Mouse (Mus musculus) lung, postnatal 4 days (tissue): ENCODE measurements at regions not wholly inside any gene's neighbourhood (a gene's known extent, or its start where the extent isn't known, plus 50 kb on each side); places are given as distances from the start of the nearest gene placed in this dataset.
A peak's percentile ranks its signal among the peaks of the same experiment; 100 is the strongest.

Experiments
- DNase-seq, 2 experiments: peaks; one replicate each; pipeline ENCODE4 v3.0.0; 2021

DNA sequence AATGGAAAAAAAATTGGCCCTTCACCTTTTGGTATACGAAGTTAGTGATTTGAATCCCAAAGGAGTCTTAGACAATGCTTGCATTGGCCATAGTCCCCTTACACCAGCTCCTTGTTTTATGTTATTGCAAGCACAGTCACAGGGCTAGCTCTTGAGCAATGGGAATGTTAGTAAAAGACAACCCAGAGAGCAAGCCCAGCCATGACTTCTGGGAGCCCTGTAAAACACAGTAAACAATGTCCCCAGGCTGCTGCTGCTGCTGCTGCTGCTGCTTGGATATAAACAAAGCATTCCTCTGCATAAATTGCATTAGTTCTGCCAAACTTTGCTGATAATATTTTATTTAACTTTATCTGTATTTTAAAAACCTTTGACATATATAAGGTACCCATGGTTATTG lies 334.0 kb downstream of the Med10 start:
- DNase-seq: no peak

DNA sequence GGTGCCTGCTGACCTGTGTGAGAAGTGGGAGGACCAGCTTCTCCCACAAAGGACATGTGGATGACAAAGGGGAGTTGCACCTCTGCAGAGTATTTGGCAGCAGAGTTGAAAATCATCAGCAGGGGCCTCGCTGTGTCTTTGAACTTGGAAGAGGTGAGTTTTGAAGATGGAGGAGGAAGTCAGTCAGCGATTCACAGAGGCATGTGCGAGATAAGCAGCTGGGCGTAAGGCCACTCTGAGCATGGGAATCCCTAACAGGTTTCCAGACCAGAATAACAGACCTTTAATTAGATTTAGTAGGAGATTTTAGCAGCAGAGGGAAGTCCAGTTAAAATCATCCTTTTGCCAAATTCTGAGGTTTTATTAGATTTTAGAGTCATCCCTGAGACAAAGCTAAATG lies 342.3 kb downstream of the Med10 start:
- DNase-seq: no peak

- DNase-seq: no peak
These were observed 343.3 kb downstream of the Med10 start for GRCm38 (mm10) chr13:70145466-70145865.

GRCm38 (mm10) chr13:70149041-70149898 lies 347.1 kb downstream of the Med10 start:
- no peak for DNase-seq

GRCm38 (mm10) chr13:70149899-70150184 lies 347.6 kb downstream of the Med10 start:
- no peak for DNase-seq

GRCm38 (mm10) chr13:70153062-70153461 lies 350.9 kb downstream of the Med10 start:
- DNase-seq: no peak

- DNase-seq: no peak
These were observed 353.4 kb downstream of the Med10 start for GRCm38 (mm10) chr13:70155596-70155995.

DNA sequence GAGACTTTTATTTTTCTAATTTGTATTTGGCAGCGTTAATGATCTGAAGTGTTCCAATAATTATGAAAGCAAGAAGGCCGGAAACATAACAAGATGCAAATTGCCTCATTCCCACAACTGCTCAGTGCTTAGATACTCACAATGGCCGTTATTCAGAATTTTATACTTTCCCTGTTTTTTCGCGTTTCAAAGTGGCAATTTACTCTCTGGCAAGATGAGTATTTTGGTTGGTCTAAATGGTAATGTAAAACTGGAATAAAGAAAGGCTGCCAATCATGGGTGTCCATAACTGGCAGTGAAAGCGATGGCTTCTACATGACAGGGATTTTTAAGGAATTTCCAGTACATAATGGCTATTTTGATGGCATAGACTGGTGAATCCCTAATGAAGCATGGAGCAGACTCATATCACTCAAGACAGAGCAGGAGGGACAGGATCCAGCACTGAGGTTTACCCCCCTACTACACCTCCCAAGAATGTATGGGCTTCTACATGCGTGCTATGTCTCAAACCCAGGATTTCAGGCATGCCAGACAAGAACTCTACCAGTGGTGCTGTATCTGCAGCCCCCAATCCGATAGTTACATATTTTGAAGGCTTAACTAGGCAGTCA lies 354.9 kb downstream of the Med10 start:
- DNase-seq: no peak

- no peak for DNase-seq
These were observed 356.9 kb downstream of the Med10 start for GRCm38 (mm10) chr13:70159065-70159464.

GRCm38 (mm10) chr13:70159604-70160003 lies 357.4 kb downstream of the Med10 start:
- DNase-seq: no peak

GRCm38 (mm10) chr13:70162115-70162514 lies 359.9 kb downstream of the Med10 start:
- no peak for DNase-seq

GRCm38 (mm10) chr13:70165511-70166225 lies 363.5 kb downstream of the Med10 start:
- DNase-seq: no peak

DNA sequence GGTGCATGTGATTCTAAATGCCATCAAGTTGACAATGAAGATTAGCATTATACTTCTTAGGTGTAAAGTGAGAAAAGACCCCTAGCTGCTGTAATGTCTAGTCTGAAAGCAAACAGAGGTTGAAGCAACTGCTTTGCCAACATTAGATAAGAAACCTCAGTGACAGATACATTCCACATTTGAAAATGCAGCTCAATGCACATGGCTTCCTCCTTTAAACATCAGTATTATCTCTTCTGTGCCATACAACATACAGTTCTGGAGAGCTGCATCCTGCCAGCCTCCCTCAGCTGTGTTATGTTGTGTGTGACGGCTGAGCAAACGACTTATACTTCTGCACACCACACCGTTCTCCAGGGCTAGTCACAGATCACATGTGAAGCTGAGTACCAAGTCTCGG lies 365.6 kb downstream of the Med10 start:
- DNase-seq: no peak

- DNase-seq: no peak
These were observed 366.7 kb downstream of the Med10 start for GRCm38 (mm10) chr13:70168906-70169305.

DNA sequence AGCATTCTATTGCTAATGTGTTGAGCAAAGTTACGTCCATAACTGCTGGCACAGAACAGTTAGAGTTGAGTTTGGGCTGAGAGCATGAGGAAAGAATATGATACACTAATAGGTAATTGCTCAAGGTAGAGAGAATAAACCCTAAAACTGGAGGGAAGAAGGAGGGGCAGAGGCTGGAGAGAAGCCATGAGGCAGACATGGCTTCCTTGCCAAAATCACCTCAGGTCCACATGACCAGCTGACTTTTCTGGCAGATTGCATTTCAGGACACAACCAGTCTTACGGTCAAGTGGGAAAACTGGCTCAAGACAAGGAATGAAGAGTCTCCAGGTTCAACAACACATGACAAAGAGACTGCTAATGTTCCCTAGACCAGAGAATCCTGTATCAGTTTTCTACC lies 374.9 kb downstream of the Med10 start:
- no peak for DNase-seq

DNA sequence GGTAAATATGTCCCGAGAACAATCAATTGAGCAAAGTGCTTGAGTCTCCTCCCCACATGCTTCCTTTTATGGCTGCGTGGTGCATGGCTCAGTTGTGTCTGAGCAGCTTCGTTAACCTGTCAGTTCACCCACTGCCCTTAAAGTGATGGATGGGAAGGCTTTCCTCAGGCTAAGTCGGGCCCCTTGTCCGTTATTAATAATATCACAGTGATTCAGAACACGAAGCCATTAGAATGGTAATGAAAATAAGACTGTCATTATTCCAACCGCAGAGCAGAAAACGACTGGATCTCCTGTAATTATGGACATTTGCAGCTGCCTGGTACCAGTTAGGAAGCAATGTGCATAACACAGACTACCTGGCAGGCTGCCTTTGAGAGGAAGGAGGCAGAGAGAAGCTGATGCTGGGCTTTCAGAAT lies 375.9 kb downstream of the Med10 start:
- DNase-seq: no peak

DNA sequence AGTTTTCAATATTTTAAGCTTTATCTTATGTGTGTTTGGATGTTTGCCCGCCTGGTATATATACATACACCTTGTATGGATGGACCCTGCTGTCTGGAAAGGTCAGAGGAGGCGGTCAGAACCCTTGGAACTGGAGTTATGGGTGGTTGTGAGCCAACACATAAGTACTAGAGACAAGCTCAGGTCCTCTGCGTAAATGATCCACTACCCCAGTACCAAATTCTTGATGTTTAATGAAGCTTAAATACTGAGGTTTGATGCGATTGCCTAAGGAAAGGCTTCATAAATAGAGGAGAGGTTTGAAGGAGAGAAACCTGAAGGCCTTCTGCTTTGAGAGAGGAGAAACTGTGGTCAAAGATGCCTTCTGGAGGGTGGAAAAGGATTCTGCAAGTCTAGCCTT lies 388.8 kb downstream of the Med10 start:
- no peak for DNase-seq

GRCm38 (mm10) chr13:70192101-70193025 lies 390.2 kb downstream of the Med10 start:
- no peak for DNase-seq

DNA sequence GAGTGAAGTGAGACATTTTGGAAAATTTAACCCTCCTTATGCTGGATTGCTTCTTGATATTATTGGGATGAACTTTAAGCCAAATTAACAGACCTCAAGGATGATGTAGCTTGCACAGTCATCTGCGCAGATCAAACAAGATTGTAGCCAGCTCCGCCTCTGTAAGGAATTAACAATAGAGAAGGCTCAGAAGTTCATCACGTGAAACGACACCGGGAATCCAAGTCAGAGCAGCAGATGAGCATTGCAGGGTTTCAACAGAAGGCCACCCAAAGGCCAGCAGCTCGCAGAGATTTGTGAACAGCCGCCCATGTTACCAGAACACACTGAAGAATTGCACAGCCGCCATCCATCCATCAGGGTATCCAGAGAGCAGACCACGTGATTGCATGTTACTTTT lies 391.1 kb downstream of the Med10 start:
- DNase-seq: no peak

DNA sequence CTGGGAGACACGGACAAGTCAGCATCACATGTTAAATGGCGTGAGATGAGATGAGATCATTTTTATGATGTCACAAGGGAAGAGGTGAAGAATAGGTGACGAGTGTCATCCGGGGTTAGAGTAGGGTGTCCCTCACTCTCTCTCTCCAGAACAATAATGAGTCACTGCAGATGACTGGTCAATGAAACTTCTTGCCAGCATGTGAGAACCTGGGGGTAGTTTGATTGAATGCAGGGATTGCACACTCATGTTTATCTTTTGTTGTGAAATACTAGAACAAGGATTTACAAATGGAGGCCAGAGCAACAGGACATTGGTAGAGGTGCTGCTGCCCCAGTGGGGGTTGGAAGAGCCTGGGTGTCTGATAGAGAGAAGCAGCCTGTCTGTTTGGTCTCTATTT lies 393.7 kb downstream of the Med10 start:
- DNase-seq: no peak

DNA sequence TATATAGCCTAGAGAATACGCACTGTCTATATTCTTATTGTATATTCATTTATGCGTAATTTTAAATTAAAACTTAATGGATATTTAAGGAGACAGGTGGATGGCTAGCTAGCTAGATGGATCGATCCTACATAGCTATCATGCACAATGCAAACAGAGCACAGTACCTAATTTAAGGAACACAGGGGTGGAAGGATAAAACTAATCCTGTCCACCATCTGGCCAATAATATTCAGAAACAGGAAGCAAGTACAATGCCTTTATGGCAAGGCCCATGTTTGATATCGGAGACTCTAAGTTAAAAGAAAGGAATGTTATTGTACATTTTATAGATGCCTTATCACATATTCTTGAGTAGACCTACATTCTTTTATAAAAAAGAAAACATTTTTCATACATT lies 396.4 kb downstream of the Med10 start:
- no peak for DNase-seq

GRCm38 (mm10) chr13:70199087-70199486 lies 396.9 kb downstream of the Med10 start:
- peak in 1 of 2 experiments; percentile 27 for DNase-seq

DNA sequence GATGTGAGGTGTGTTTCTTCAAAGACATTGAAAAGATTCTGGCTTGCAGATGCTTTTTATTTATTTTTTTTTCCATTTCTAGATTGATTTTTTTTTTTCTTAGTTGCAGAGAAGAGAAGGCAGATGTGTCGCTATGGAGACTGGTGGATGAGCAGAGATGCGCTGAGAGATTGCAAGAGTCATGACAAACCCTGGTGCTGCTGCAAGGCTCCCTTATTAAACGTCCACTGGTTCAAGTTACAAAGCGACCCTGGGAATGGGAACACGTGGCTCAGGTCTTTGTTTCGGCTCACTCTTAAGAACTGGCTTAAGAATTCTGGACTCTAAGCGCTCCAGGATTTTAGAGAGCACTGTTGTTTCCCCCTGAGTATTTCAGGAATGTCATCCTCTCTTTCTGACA lies 403.1 kb downstream of the Med10 start:
- no peak for DNase-seq
